Mouse (Mus musculus) intestine, embryonic 14.5 days (tissue): ENCODE results near the gene Nabp2. TPM values are rescaled to one million over a fixed set of nuclear protein-coding genes. Genes with fewer than 3 reads are reported as not detected.
A peak's percentile ranks its signal among the peaks of the same experiment; 100 is the strongest.

Experiments
- ATAC-seq: fragments of 200-750 bp; cut with Nextera tagmentation; replicated peaks from 2 replicates; pipeline ENCODE4 v1.8.0; 2017; ENCODE audit warnings: low read depth, moderate number of reproducible peaks, moderate TSS enrichment, moderate library complexity; ENCODE audit not compliant: low FRiP score, low TSS enrichment
- DNase-seq: peaks from one replicate; pipeline ENCODE4 v3.0.0-alpha.2; 2018; ENCODE audit warnings: low spot score
- H3K27ac ChIP-seq: fragments of 300-500 bp; sonication (generic); 2 replicates; pipeline ENCODE4 v1.5.1; 2014; ENCODE audit warnings: low read depth, mild to moderate bottlenecking, control low read depth
- H3K27me3 ChIP-seq: fragments of 300-500 bp; sonication (generic); replicated peaks from 2 replicates; pipeline ENCODE4 v1.6.1; 2014; ENCODE audit warnings: low read length, control low read depth; ENCODE audit not compliant: control insufficient read depth, insufficient read depth
- H3K36me3 ChIP-seq: fragments of 300-500 bp; sonication (generic); 2 replicates; pipeline ENCODE4 v1.6.1; 2014; ENCODE audit warnings: low read length, control low read depth; ENCODE audit not compliant: control insufficient read depth, insufficient read depth
- H3K4me1 ChIP-seq: fragments of 300-500 bp; sonication (generic); replicated peaks from 2 replicates; pipeline ENCODE4 v1.6.1; 2014; ENCODE audit warnings: low read length, control low read depth, mixed read lengths; ENCODE audit not compliant: control insufficient read depth, insufficient read depth
- H3K4me2 ChIP-seq: fragments of 300-500 bp; sonication (generic); 2 replicates; pipeline ENCODE4 v1.6.1; 2014; ENCODE audit warnings: low read length
- H3K4me3 ChIP-seq: fragments of 300-500 bp; sonication (generic); 2 replicates; pipeline ENCODE4 v1.5.1; 2014; ENCODE audit warnings: low read depth, low read length, control low read depth, mixed read lengths
- H3K9ac ChIP-seq: fragments of 300-500 bp; sonication (generic); 2 replicates; pipeline ENCODE4 v1.6.1; 2014; ENCODE audit warnings: mild to moderate bottlenecking, low read length
- H3K9me3 ChIP-seq: fragments of 300-500 bp; sonication (generic); 2 replicates; pipeline ENCODE4 v1.6.1; 2016; ENCODE audit warnings: low read length, control low read depth; ENCODE audit not compliant: control insufficient read depth
- WGBS: fragments of 180-500 bp; shearing (Covaris S2); extraction: QIAGEN DNeasy Blood & Tissue Kit; methylation state at CpG from one replicate; pipeline ENCODE4 v1.1.7; 2014; 5-methylcytosine and 5-hydroxymethylcytosine counted together
- polyA plus RNA-seq: library from polyadenylated mRNA; unstranded; fragments of >200 nt; fragmentation: Nextera tagmentation; extraction: Ambion mirVana; gene quantifications from 2 replicates; pipeline ENCODE4 v1.2.1, GENCODE M21; 2014

The Nabp2 gene
- polyA plus RNA-seq, 1 experiment from 2014 or later = 99.1 TPM

GRCm38 (mm10) chr10:128451014-128451413 is 39.7 kb upstream of the Nabp2 start:
- H3K27ac ChIP-seq = no peak overlapping the region
- H3K4me3 ChIP-seq = no peak overlapping the region
- DNase-seq (no peak), ATAC-seq (no peak)
- H3K9me3 ChIP-seq = no peaks in the 10 kb centered on the region
- no peaks in the 10 kb centered on the region for H3K4me1 ChIP-seq
- H3K9ac ChIP-seq = no peak overlapping the region
- no peaks in the 10 kb centered on the region for H3K27me3 ChIP-seq
- no peak overlapping the region for H3K4me2 ChIP-seq
- H3K36me3 ChIP-seq = no peaks in the 10 kb centered on the region
- 83% methylated on average over 6 of the region's 6 CpGs for WGBS

GRCm38 (mm10) chr10:128445407-128445806 is 34.1 kb upstream of the Nabp2 start:
- DNase-seq = no peak
- 86% methylated on average over 4 of the region's 4 CpGs for WGBS
- no peak overlapping the region for H3K27ac ChIP-seq
- no peak overlapping the region for H3K4me2 ChIP-seq
- H3K4me1 ChIP-seq = no peaks in the 10 kb centered on the region
- H3K9me3 ChIP-seq = no peaks in the 10 kb centered on the region
- no peak overlapping the region for H3K9ac ChIP-seq
- ATAC-seq = no peak
- H3K36me3 ChIP-seq = peaks cover 18% of the 10 kb centered on the region; the same call in 1 of the 2 replicates
- H3K4me3 ChIP-seq = no peak overlapping the region
- H3K27me3 ChIP-seq = no peaks in the 10 kb centered on the region

GRCm38 (mm10) chr10:128444354-128444753 is 33.1 kb upstream of the Nabp2 start:
- 64% methylated on average over 6 of the region's 6 CpGs for whole genome bisulfite sequencing

GRCm38 (mm10) chr10:128442718-128443117 is 31.4 kb upstream of the Nabp2 start:
- no peak overlapping the region for H3K27ac ChIP-seq
- peaks cover 39% of the 10 kb centered on the region for H3K36me3 ChIP-seq
- H3K27me3 ChIP-seq = no peaks in the 10 kb centered on the region
- no peaks in the 10 kb centered on the region for H3K4me1 ChIP-seq
- no peak for ATAC-seq
- no peak for DNase-seq
- H3K4me3 ChIP-seq = no peak overlapping the region
- no peaks in the 10 kb centered on the region for H3K9me3 ChIP-seq
- H3K4me2 ChIP-seq = no peak overlapping the region
- no peak overlapping the region for H3K9ac ChIP-seq
- WGBS = 96% methylated on average over 1 of the region's 1 CpGs

More at GRCm38 (mm10) chr10:128444354-128444753, 33.1 kb upstream of the Nabp2 start:
- H3K9ac ChIP-seq = no peak overlapping the region
- DNase-seq = no peak
- no peak overlapping the region for H3K4me3 ChIP-seq
- ATAC-seq = no peak
- H3K4me1 ChIP-seq = no peaks in the 10 kb centered on the region
- H3K36me3 ChIP-seq = peaks cover 24% of the 10 kb centered on the region
- no peaks in the 10 kb centered on the region for H3K9me3 ChIP-seq
- H3K27me3 ChIP-seq = no peaks in the 10 kb centered on the region
- no peak overlapping the region for H3K27ac ChIP-seq
- no peak overlapping the region for H3K4me2 ChIP-seq

- H3K36me3 ChIP-seq = peaks cover 51% of the 10 kb centered on the region
- WGBS = 90% methylated on average over 10 of the region's 10 CpGs
Observed at GRCm38 (mm10) chr10:128441324-128442119, 30.2 kb upstream of the Nabp2 start.

GRCm38 (mm10) chr10:128440407-128440806 is 29.1 kb upstream of the Nabp2 start:
- DNase-seq = peak; percentile 55
- no peak for ATAC-seq
- H3K9me3 ChIP-seq = no peaks in the 10 kb centered on the region
- 46% methylated on average over 10 of the region's 10 CpGs for WGBS
- no peak overlapping the region for H3K9ac ChIP-seq
- no peaks in the 10 kb centered on the region for H3K4me1 ChIP-seq
- no peak overlapping the region for H3K4me3 ChIP-seq
- H3K27ac ChIP-seq = no peak overlapping the region
- H3K27me3 ChIP-seq = no peaks in the 10 kb centered on the region
- peaks cover 62% of the 10 kb centered on the region for H3K36me3 ChIP-seq
- H3K4me2 ChIP-seq = no peak overlapping the region

More at GRCm38 (mm10) chr10:128441324-128442119, 30.2 kb upstream of the Nabp2 start:
- H3K9me3 ChIP-seq = no peaks in the 10 kb centered on the region
- H3K27ac ChIP-seq = no peak overlapping the region
- H3K4me1 ChIP-seq = no peaks in the 10 kb centered on the region
- H3K4me3 ChIP-seq = no peak overlapping the region
- DNase-seq (no peak), ATAC-seq (no peak)
- no peak overlapping the region for H3K9ac ChIP-seq
- H3K27me3 ChIP-seq = no peaks in the 10 kb centered on the region
- no peak overlapping the region for H3K4me2 ChIP-seq

GRCm38 (mm10) chr10:128438675-128439279 is 27.5 kb upstream of the Nabp2 start:
- H3K27ac ChIP-seq = no peak overlapping the region
- H3K27me3 ChIP-seq = no peaks in the 10 kb centered on the region
- H3K9me3 ChIP-seq = no peaks in the 10 kb centered on the region
- no peaks in the 10 kb centered on the region for H3K4me1 ChIP-seq
- ATAC-seq (no peak), DNase-seq (no peak)
- 64% methylated on average over 10 of the region's 10 CpGs for WGBS
- H3K36me3 ChIP-seq = peaks cover 75% of the 10 kb centered on the region
- H3K9ac ChIP-seq = no peak overlapping the region
- no peak overlapping the region for H3K4me2 ChIP-seq
- no peak overlapping the region for H3K4me3 ChIP-seq

- no peak overlapping the region for H3K9ac ChIP-seq
- no peaks in the 10 kb centered on the region for H3K4me1 ChIP-seq
- no peak overlapping the region for H3K27ac ChIP-seq
- no peaks in the 10 kb centered on the region for H3K9me3 ChIP-seq
- no peak overlapping the region for H3K4me2 ChIP-seq
- ATAC-seq (no peak), DNase-seq (no peak)
- H3K27me3 ChIP-seq = no peaks in the 10 kb centered on the region
- 91% methylated on average over 8 of the region's 8 CpGs for WGBS
- peaks cover 77% of the 10 kb centered on the region for H3K36me3 ChIP-seq
- H3K4me3 ChIP-seq = no peak overlapping the region
Observed at GRCm38 (mm10) chr10:128436376-128436775, 25.1 kb upstream of the Nabp2 start.
